Mouse (Mus musculus) forebrain, postnatal 0 days (tissue): ENCODE results near the gene Elk4. TPM values are rescaled to one million over a fixed set of nuclear protein-coding genes. Genes with fewer than 3 reads are reported as not detected.
A peak's percentile ranks its signal among the peaks of the same experiment; 100 is the strongest.

ENCODE experiments used
- ATAC-seq: fragments of 200-750 bp; cut with Nextera tagmentation; 2 replicates; pipeline ENCODE4 v1.8.0; 2017; ENCODE audit warnings: mild to moderate bottlenecking, moderate library complexity
- DNase-seq: peaks from one replicate; pipeline ENCODE4 v3.0.0-alpha.2; 2015
- H3K27ac ChIP-seq: fragments of 300-500 bp; sonication (generic); 2 replicates; pipeline ENCODE4 v1.5.1; 2014; ENCODE audit warnings: low read depth, mild to moderate bottlenecking, antibody characterized with exemption, low read length, moderate library complexity, mixed read lengths
- H3K27me3 ChIP-seq: fragments of 300-500 bp; sonication (generic); 2 replicates; pipeline ENCODE4 v1.6.1; 2014; ENCODE audit warnings: mild to moderate bottlenecking, low read length, mixed read lengths; ENCODE audit not compliant: insufficient read depth
- H3K36me3 ChIP-seq: fragments of 300-500 bp; sonication (generic); 2 replicates; pipeline ENCODE4 v1.6.1; 2014; ENCODE audit warnings: mild to moderate bottlenecking, moderate library complexity; ENCODE audit not compliant: insufficient read depth
- H3K4me1 ChIP-seq: fragments of 300-500 bp; sonication (generic); 2 replicates; pipeline ENCODE4 v1.6.1; 2014; ENCODE audit warnings: antibody characterized with exemption; ENCODE audit not compliant: insufficient read depth
- H3K4me2 ChIP-seq: fragments of 300-500 bp; sonication (generic); 2 replicates; pipeline ENCODE4 v1.6.1; 2014; ENCODE audit warnings: low read depth, mild to moderate bottlenecking, moderate library complexity
- H3K4me3 ChIP-seq: fragments of 300-500 bp; sonication (generic); 2 replicates; pipeline ENCODE4 v1.5.1; 2014; ENCODE audit warnings: low read depth, low read length, mixed read lengths
- H3K9ac ChIP-seq: fragments of 300-500 bp; sonication (generic); 2 replicates; pipeline ENCODE4 v1.6.1; 2014; ENCODE audit warnings: mild to moderate bottlenecking
- H3K9me3 ChIP-seq: fragments of 300-500 bp; sonication (generic); 2 replicates; pipeline ENCODE4 v1.6.1; 2016; ENCODE audit warnings: low read length
- CTCF ChIP-seq: sonication (generic); IDR thresholded peaks from 2 replicates; pipeline ENCODE4 v1.5.1; 2016; ENCODE audit warnings: antibody characterized with exemption, control low read depth, low read depth
- WGBS: fragments of 180-500 bp; shearing (Covaris S2); extraction: QIAGEN DNeasy Blood & Tissue Kit; methylation state at CpG from one replicate; pipeline ENCODE4 v1.1.7; 2014; 5-methylcytosine and 5-hydroxymethylcytosine counted together
- polyA plus RNA-seq: library from polyadenylated mRNA; unstranded; fragments of >200 nt; fragmentation: Nextera tagmentation; extraction: Ambion mirVana; gene quantifications from 2 replicates; pipeline ENCODE4 v1.2.1, GENCODE M21; 2015
- total RNA-seq: library from RNA; depleted of rRNA; stranded (reverse); fragments of >200 nt; gene quantifications from 2 replicates; pipeline ENCODE4 v1.2.3, GENCODE M21; 2014; rRNA removed

Gene Elk4
- total and polyA plus RNA-seq, 2 experiments from 2014 or later = 8.2 to 25.5 TPM

DNA sequence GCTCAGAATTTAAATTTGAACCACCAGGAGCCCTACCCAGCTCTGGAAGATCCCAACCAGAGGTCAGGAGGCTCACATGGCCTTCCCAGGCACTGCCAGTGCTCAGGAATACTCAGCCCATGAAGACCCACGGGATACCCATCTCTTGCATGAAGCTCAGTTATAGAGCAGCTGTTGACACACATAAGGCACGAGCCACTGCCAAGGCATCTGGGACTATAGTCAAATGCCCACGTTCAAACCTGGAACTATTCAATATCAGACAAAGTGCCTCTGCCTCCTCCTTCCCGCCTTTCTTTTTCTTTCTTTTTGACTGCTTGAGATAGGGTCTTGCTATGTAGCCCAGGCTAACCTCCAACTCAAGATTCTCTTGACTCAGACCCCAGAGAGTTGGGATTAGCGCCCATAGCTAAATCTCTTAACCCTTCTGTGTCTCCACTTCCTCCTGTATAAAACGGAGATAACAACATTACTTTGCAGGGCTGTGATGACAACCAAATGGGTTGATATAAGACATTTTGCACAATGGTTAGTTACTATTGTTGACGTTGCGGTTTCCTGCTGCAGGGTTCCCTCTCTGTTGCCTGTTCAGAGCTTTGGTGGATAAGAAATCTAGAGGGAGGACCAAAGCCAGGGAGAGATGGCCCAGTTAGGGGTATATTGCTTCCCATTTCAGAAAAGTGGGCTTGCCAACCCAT lies 58.2 kb downstream of the Elk4 start:
- no peak for TF ChIP-seq CTCF
- no peak overlapping the region for H3K9ac ChIP-seq
- H3K36me3 ChIP-seq = no peaks in the 10 kb centered on the region
- no peak overlapping the region for H3K4me3 ChIP-seq
- peak; percentile 39 for DNase-seq
- H3K27me3 ChIP-seq = no peaks in the 10 kb centered on the region; the same call in 1 of the 2 replicates
- no peak overlapping the region for H3K27ac ChIP-seq
- H3K9me3 ChIP-seq = no peaks in the 10 kb centered on the region
- 73% methylated on average over 8 of the region's 8 CpGs for WGBS
- peaks cover 11% of the 10 kb centered on the region; the same call in 1 of the 2 replicates for H3K4me1 ChIP-seq
- no peak overlapping the region for H3K4me2 ChIP-seq
- ATAC-seq = peak; percentile 28; the same call in 1 of the 2 replicates

DNA sequence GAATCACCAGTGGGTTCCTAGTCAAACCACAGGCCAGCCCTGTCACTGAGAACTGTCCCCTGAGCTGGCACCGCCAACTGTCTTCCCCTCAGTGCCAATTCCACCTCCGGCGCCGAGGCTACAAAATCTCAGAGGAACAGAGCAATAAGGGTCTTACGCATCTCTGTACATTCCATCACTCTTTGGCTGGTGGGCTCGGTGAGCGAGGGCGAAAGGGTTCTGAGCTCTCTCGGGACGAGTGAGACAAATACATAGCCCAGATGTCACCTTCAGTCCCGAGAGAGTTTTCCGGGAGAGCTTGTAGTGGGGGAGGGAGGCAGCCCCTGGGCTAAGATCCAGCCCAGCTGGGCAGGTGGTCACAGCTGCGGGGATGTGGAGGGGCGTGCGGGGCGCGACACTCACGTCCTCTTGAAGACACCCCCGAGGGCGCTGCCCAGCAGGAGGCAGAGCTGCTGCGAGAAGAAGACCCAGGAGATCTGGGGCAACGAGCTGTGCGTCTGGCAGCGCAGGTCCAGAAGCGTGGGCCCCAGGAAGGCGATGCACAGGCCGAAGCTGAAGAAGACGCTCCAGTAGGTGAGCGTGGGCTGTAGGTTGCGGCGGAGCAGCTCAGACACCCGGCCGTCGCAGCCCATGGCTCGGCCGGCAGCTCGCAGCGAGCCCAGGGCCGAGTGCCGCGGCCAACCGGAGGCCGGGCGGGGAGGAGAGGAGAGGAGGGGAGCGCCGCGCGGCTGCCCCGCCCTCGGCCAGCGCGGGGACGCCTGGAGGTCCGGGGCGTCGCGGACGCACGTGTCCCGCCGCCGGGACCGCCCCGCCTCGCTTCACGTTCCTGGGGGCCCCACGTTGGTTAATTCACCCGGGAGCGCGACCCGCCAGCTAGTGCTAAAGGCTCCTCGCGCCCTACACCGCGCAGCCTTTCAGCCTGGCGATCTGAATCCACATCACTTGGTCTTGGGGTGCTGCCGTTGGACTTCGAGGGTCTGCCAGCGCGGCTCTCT lies 60.2 kb downstream of the Elk4 start, which contains the start of gene Mfsd4a:
TSS of gene Mfsd4a (minus strand) at position 802 of the 995 bp plus-strand sequence.
- peak; percentile 38 for TF ChIP-seq CTCF
- DNase-seq (peak; percentile 26), ATAC-seq (peak; percentile 67)
- WGBS = 5% methylated on average over 73 of the region's 80 CpGs
- Histone ChIP-seq H3K27ac (no peak within 1 kb of the TSS), H3K4me3 (peak within 1 kb of the TSS; percentile 49), H3K27me3 (no peaks in the 10 kb centered on the region; the same call in 1 of the 2 replicates), H3K4me2 (peak within 1 kb of the TSS; percentile 94), H3K4me1 (peaks cover 11% of the 10 kb centered on the region; the same call in 1 of the 2 replicates), H3K36me3 (no peaks in the 10 kb centered on the region), H3K9ac (peak within 1 kb of the TSS; percentile 63), H3K9me3 (no peaks in the 10 kb centered on the region)

DNA sequence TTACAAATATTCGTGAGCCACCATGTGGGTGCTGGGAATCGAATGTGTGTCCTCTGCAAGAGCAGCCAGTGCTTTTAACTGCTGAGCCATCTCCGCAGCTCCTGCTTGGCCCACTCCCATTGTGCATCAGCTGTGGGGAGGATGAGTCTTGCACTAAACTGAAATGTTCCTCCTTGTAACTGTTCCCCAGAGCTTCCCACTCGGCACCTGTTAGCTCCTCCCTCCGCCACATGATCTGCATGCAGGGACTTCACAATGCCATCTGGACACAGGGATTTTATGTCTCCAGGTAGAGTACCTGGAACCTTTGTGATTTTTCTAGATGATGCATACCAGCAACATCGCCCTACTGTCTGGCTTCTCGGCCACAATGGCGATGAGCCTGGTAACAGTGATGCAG lies 62.0 kb downstream of the Elk4 start:
- H3K4me1 ChIP-seq = peaks cover 11% of the 10 kb centered on the region; the same call in 1 of the 2 replicates
- H3K4me2 ChIP-seq = no peak overlapping the region
- no peak overlapping the region for H3K9ac ChIP-seq
- no peak for DNase-seq
- no peak overlapping the region for H3K4me3 ChIP-seq
- TF ChIP-seq CTCF = no peak
- H3K27me3 ChIP-seq = no peaks in the 10 kb centered on the region; the same call in 1 of the 2 replicates
- 86% methylated on average over 8 of the region's 8 CpGs for WGBS
- no peaks in the 10 kb centered on the region for H3K9me3 ChIP-seq
- H3K27ac ChIP-seq = no peak overlapping the region
- no peak for ATAC-seq
- H3K36me3 ChIP-seq = no peaks in the 10 kb centered on the region

DNA sequence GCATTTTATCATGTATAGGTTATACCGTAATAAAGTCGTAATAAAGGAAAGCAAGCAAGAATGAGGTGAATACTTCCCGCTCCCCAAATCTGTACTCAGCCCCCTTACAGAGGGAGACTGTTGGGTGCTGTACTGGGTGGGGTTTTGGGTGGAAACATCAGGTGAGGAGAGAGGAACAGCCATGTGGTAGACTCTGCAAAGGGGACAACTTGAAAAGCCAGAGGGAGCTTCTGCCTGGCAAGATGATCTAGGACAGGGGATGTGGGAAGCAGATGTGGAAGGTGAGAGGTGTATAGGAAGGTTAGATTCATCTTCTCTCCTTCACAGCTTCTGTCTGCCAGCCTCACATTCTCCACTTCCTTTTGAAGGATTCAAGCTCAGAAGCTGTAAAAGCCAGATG lies 63.3 kb downstream of the Elk4 start:
- no peak for ATAC-seq
- no peaks in the 10 kb centered on the region; the same call in 1 of the 2 replicates for H3K27me3 ChIP-seq
- H3K4me3 ChIP-seq = no peak overlapping the region
- no peak overlapping the region for H3K9ac ChIP-seq
- DNase-seq = no peak
- 85% methylated on average over 3 of the region's 3 CpGs for WGBS
- no peak overlapping the region for H3K27ac ChIP-seq
- no peak overlapping the region for H3K4me2 ChIP-seq
- TF ChIP-seq CTCF = no peak
- H3K36me3 ChIP-seq = no peaks in the 10 kb centered on the region
- H3K4me1 ChIP-seq = peaks cover 11% of the 10 kb centered on the region; the same call in 1 of the 2 replicates
- H3K9me3 ChIP-seq = no peaks in the 10 kb centered on the region

DNA sequence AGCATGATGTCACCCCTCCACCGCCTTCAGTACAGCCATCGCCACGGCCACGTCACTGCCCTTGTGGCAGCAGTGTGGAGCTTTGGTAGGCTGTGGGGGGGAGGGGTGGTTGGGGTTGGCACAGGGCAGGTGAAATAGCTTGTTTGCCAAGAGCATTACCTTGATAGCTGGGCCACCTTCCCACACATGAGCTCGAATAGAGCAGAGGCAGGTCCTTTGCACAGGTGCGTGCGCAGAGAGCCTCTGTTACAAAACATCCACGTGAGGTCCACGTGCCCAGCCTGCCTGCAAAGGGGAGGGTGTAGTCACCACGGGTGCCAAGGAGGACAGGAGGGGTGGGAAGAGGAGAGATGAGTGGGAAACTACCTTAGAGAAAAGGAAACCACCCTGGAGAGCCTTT lies 68.2 kb downstream of the Elk4 start:
- no peak overlapping the region for H3K27ac ChIP-seq
- no peaks in the 10 kb centered on the region for H3K27me3 ChIP-seq
- TF ChIP-seq CTCF = no peak
- ATAC-seq = no peak
- DNase-seq = no peak
- H3K4me2 ChIP-seq = no peak overlapping the region
- no peaks in the 10 kb centered on the region for H3K4me1 ChIP-seq
- H3K4me3 ChIP-seq = no peak overlapping the region
- no peaks in the 10 kb centered on the region for H3K36me3 ChIP-seq
- 85% methylated on average over 10 of the region's 10 CpGs for WGBS
- no peak overlapping the region for H3K9ac ChIP-seq
- H3K9me3 ChIP-seq = no peaks in the 10 kb centered on the region

DNA sequence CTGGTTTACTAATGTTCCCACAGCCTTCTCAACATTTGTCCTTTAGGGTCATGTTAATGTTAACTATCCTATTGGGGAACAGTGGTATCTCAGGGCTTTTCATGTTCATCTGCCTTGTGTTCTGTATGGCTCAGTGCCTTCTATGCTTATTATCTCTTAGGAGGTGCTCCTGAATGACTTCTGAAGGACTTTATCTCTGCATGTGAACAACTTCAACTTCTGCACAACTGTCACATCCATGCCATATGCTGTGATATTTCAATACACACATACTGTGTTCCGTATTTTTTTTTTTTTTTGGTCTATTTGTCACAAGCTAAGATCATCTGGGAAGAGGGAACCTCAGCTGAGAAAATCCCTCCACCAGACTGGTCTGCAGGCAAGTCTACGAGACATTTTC lies 71.0 kb downstream of the Elk4 start:
- no peak overlapping the region for H3K9ac ChIP-seq
- H3K27me3 ChIP-seq = no peaks in the 10 kb centered on the region
- 72% methylated on average over 2 of the region's 2 CpGs for WGBS
- H3K4me1 ChIP-seq = no peaks in the 10 kb centered on the region
- H3K27ac ChIP-seq = no peak overlapping the region
- no peak overlapping the region for H3K4me2 ChIP-seq
- ATAC-seq (no peak), DNase-seq (no peak)
- H3K4me3 ChIP-seq = no peak overlapping the region
- no peaks in the 10 kb centered on the region for H3K9me3 ChIP-seq
- no peak for TF ChIP-seq CTCF
- no peaks in the 10 kb centered on the region for H3K36me3 ChIP-seq

Other genes with a start within 250 kb of the Elk4 start
- 0.19 and 0.62 TPM in 2 replicates for gene Pm20d1, start 210.2 kb upstream of the Elk4 start, total RNA-seq
- gene Pm20d1, start 210.2 kb upstream of the Elk4 start, polyA plus RNA-seq = 0.20 and 0.33 TPM in 2 replicates
- 28.7 and 39.5 TPM in 2 replicates for gene Slc41a1, start 180.1 kb upstream of the Elk4 start, total RNA-seq
- 16.6 and 19.7 TPM in 2 replicates for gene Slc41a1, start 180.1 kb upstream of the Elk4 start, polyA plus RNA-seq
- gene Rab29, start 140.4 kb upstream of the Elk4 start, total RNA-seq = 7.9 and 9.1 TPM in 2 replicates
- 9.3 and 9.8 TPM in 2 replicates for gene Rab29, start 140.4 kb upstream of the Elk4 start, polyA plus RNA-seq
- 135 and 159 TPM in 2 replicates for gene Nucks1, start 97.1 kb upstream of the Elk4 start, total RNA-seq
- gene Nucks1, start 97.1 kb upstream of the Elk4 start, polyA plus RNA-seq = 42.6 and 56.4 TPM in 2 replicates
- gene Slc45a3, start 44.6 kb upstream of the Elk4 start, total RNA-seq = 0.85 and 0.86 TPM in 2 replicates
- 0.69 and 0.78 TPM in 2 replicates for gene Slc45a3, start 44.6 kb upstream of the Elk4 start, polyA plus RNA-seq
- 2.8 and 3.2 TPM in 2 replicates for gene Mfsd4a, start 60.5 kb downstream of the Elk4 start, total RNA-seq
- 4.6 and 8.1 TPM in 2 replicates for gene Mfsd4a, start 60.5 kb downstream of the Elk4 start, polyA plus RNA-seq
- 2.6 and 3.2 TPM in 2 replicates for gene Cdk18, start 132.1 kb downstream of the Elk4 start, total RNA-seq
- gene Cdk18, start 132.1 kb downstream of the Elk4 start, polyA plus RNA-seq = 0.70 and 1.2 TPM in 2 replicates
- gene Lemd1, start 183.8 kb downstream of the Elk4 start, total RNA-seq = 13.3 and 14.9 TPM in 2 replicates
- gene Lemd1, start 183.8 kb downstream of the Elk4 start, polyA plus RNA-seq = 14.7 and 15.1 TPM in 2 replicates
- 3.4 and 5.0 TPM in 2 replicates for gene AC124108.1, start 183.8 kb downstream of the Elk4 start, total RNA-seq
- 0.31 and 0.48 TPM in 2 replicates for gene AC124108.1, start 183.8 kb downstream of the Elk4 start, polyA plus RNA-seq
- 0.92 TPM in 1 of 2 replicates, not detected in the other for gene Gm10188, start 222.2 kb downstream of the Elk4 start, total RNA-seq
- not detected in 2 replicates for gene Gm10188, start 222.2 kb downstream of the Elk4 start, polyA plus RNA-seq